Mouse (Mus musculus) liver, adult 2 months (tissue): ENCODE measurements around the gene Glt8d1.

Experiments used
- CTCF ChIP-seq: fragments of 200-500 bp; IDR thresholded peaks from 2 replicates; pipeline ENCODE4 v1.5.1; 2011; ENCODE audit warnings: low read depth, low read length, control low read depth
- POLR2A ChIP-seq: fragments of 200-500 bp; IDR thresholded peaks from 2 replicates; pipeline ENCODE4 v1.6.1; 2011; ENCODE audit warnings: low read length, control low read depth; ENCODE audit not compliant: insufficient read depth; ENCODE audit errors: extremely low read depth

DNA sequence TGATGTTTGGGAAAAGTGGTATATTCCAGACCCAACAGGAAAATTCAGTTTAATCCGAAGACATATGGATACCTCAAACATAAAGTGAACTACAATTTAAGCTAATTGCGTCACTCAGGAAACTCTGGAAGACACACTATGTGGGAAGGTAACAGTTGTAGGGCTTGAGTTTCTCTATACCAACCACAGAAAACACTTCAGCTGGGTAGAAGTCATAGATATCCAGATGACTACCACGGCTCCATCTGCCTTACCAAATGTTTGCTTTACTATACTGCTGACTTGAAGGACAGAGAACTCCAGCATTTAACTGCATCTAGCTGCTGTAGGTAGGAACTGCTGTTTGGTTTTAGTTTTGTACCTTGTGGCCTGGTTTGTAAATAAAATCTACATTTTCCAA is 10.4 kb downstream of the Glt8d1 start:
- TF ChIP-seq POLR2A (no peak), CTCF (no peak)
